Mouse (Mus musculus): ENCODE data around the gene Rrnad1. TPM values are rescaled to one million over a fixed set of nuclear protein-coding genes. Genes with fewer than 3 reads are reported as not detected.

The Rrnad1 gene
- total and polyA plus RNA-seq, 3 experiments = 10.9 to 21.1 TPM; not detected in 1

DNA sequence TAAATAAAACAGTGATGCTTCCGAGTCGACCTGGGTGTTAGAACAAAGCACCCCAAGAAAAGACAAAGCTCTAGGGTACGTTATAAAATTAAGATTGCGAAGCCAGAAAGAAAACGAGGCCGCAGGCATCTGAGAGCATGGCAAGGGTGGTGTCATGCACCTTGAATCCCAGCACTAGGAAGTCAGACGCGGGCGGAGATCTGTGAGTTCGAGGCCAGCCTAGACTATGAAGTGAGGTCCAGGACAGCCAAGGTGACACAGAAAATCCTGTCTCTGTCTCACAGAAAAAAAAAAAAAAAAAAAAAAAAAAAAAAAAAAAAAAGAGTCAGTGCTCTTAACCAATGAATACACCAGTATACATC is 44.5 kb downstream of the Rrnad1 start:
- no peaks in the 10 kb centered on the region for H3K9me3 ChIP-seq (replicated peaks; ENCODE audit: insufficient read depth, low read length)
- H3K9ac ChIP-seq (ENCODE audit: control insufficient read depth, low read depth, low read length, poor library complexity, severe bottlenecking) = peak overlapping the region; percentile 64
- DNase-seq (ENCODE audit: low read depth, low spot score) = no peak
- peaks cover 0 to 16% of the 10 kb centered on the region in 2 experiments; a peak in 2 of 4 replicates for H3K36me3 ChIP-seq (ENCODE audit: control insufficient read depth in 1 of 2, insufficient read depth in 2 of 2, low read length in 2 of 2)
- TF ChIP-seq SMC3 (IDR thresholded peaks at IDR 0.05; ENCODE audit: low read depth, low read length) = 0 out of 2 replicates have a peak, but pooled peaks have one; percentile 10
- TF ChIP-seq RCOR1 (IDR thresholded peaks at IDR 0.05; ENCODE audit: low read depth, low read length) = no peak
- peak overlapping the region; percentile 40 to 93 for H3K4me3 ChIP-seq (ENCODE audit: control insufficient read depth in 1 of 2, insufficient read depth in 1 of 2, low read depth in 2 of 2, low read length in 2 of 2)
- H3K4me1 ChIP-seq (ENCODE audit: control insufficient read depth in 1 of 2, insufficient read depth in 2 of 2, low read length in 2 of 2) = peaks cover 3 to 19% of the 10 kb centered on the region in 2 experiments; a peak in 3 of 4 replicates
- no peaks in the 10 kb centered on the region for H3K27me3 ChIP-seq (ENCODE audit: control insufficient read depth in 1 of 2, insufficient read depth in 2 of 2, low read length in 2 of 2)
- peaks cover 32% of the 10 kb centered on the region for H3K79me2 ChIP-seq (ENCODE audit: control insufficient read depth, insufficient read depth, low read length, poor library complexity)
- H3K27ac ChIP-seq (ENCODE audit: control insufficient read depth, low read depth, low read length) = peak overlapping the region; percentile 15; the same call in 1 of the 2 replicates

DNA sequence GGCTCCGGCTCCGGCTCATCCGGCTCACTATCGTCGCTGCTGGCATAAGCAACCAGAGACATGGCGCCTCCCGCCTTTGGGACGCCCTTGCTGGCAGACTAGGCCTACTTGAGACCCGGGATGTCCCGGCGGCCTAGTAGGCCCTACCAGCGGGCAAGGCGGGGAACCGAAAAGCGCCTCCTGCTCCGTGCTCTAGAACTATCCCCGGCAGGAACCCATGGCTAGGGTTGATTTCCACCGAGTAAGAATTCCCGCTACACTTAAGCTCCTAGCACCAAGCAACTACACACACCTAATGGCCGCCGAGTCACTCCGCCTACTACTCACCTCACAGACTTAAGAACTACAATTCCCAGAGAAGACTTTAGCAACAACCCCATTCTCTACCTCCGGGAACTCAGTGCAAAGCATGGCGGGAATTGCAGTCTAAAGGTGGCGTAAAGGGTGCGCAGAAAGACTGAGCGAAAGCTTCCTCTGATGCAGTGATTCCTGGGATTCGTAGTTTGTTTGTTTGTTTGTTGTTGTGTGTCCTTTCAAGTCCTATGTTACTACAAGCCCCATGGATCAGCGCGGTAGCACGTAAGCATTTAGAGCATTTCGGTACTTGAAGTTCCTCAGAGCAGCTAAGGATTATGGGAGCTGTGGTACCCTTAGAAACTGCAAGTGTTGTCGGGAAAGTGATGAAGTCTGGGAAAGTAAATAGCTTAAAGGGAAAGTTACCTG is 45.1 kb downstream of the Rrnad1 start, which contains the start of gene Prcc:
TSS of gene Prcc (minus strand) at position 328 of the 723 bp plus-strand sequence.
- DNase-seq (ENCODE audit: low read depth, low spot score) = peak; percentile 99
- H3K36me3 ChIP-seq (ENCODE audit: control insufficient read depth in 1 of 2, insufficient read depth in 2 of 2, low read length in 2 of 2) = peaks cover 2 to 16% of the 10 kb centered on the region in 2 experiments; a peak in 3 of 4 replicates
- H3K79me2 ChIP-seq (ENCODE audit: control insufficient read depth, insufficient read depth, low read length, poor library complexity) = peaks cover 34% of the 10 kb centered on the region
- H3K27me3 ChIP-seq (ENCODE audit: control insufficient read depth in 1 of 2, insufficient read depth in 2 of 2, low read length in 2 of 2) = no peaks in the 10 kb centered on the region
- peak within 1 kb of the TSS; percentile 98 for H3K9ac ChIP-seq (ENCODE audit: control insufficient read depth, low read depth, low read length, poor library complexity, severe bottlenecking)
- peaks cover 3 to 19% of the 10 kb centered on the region in 2 experiments; a peak in 3 of 4 replicates for H3K4me1 ChIP-seq (ENCODE audit: control insufficient read depth in 1 of 2, insufficient read depth in 2 of 2, low read length in 2 of 2)
- no peak for TF ChIP-seq POLR2AphosphoS5 (IDR thresholded peaks at IDR 0.05; ENCODE audit: borderline replicate concordance, low read depth, low read length)
- peak; percentile 80 for TF ChIP-seq CHD2 (IDR thresholded peaks at IDR 0.05; ENCODE audit: low read length)
- no peak for TF ChIP-seq ZC3H11A (IDR thresholded peaks at IDR 0.05; ENCODE audit: low read depth, low read length)
- no peak for TF ChIP-seq EP300 (IDR thresholded peaks at IDR 0.05; ENCODE audit: low read depth in 1 of 2, low read length in 2 of 2)
- TF ChIP-seq CHD1 (IDR thresholded peaks at IDR 0.05; ENCODE audit: low read depth, low read length) = no peak
- TF ChIP-seq TBP (IDR thresholded peaks at IDR 0.05; ENCODE audit: low read depth, low read length) = peak; percentile 69
- no peak; the same call in 1 of the 2 replicates for TF ChIP-seq ZKSCAN1 (IDR thresholded peaks at IDR 0.05; ENCODE audit: low read depth, low read length)
- peak; percentile 99 for TF ChIP-seq UBTF (IDR thresholded peaks at IDR 0.05; ENCODE audit: borderline replicate concordance, insufficient read depth, low read depth, low read length)
- TF ChIP-seq TCF12 (IDR thresholded peaks at IDR 0.05; ENCODE audit: low read depth, low read length) = peak; percentile 57; the same call in 1 of the 2 replicates
- peak; percentile 78 for TF ChIP-seq MXI1 (IDR thresholded peaks at IDR 0.05; ENCODE audit: low read depth, low read length)
- TF ChIP-seq USF2 (IDR thresholded peaks at IDR 0.05; ENCODE audit: borderline replicate concordance in 1 of 2, insufficient read depth in 1 of 2, low read depth in 1 of 2, low read length in 2 of 2) = no peak
- peak; percentile 71 for TF ChIP-seq NRF1 (IDR thresholded peaks at IDR 0.05; ENCODE audit: insufficient read depth, low read depth, low read length, poor library complexity, severe bottlenecking)
- peak; percentile 62 to 67; a peak in 3 of 4 replicates for TF ChIP-seq POLR2A (IDR thresholded peaks at IDR 0.05; ENCODE audit: control insufficient read depth in 1 of 2, insufficient read depth in 1 of 2, low read depth in 1 of 2, low read length in 2 of 2, poor library complexity in 1 of 2)
- peak; percentile 98 for TF ChIP-seq HCFC1 (IDR thresholded peaks at IDR 0.05; ENCODE audit: low read depth, low read length)
- peak; percentile 28; the same call in 1 of the 2 replicates for TF ChIP-seq GABPA (IDR thresholded peaks at IDR 0.05; ENCODE audit: low read depth, low read length)
- TF ChIP-seq SIN3A (IDR thresholded peaks at IDR 0.05; ENCODE audit: low read length) = peak; percentile 99
- TF ChIP-seq POLR2AphosphoS2 (IDR thresholded peaks at IDR 0.05; ENCODE audit: low read length) = peak; percentile 73; the same call in 1 of the 2 replicates
- TF ChIP-seq ZNF384 (IDR thresholded peaks at IDR 0.05; ENCODE audit: low read depth, low read length) = no peak
- no peak for TF ChIP-seq MAX (IDR thresholded peaks at IDR 0.05; ENCODE audit: low read length)
- TF ChIP-seq MYC (IDR thresholded peaks at IDR 0.05; ENCODE audit: low read depth, low read length) = peak; percentile 94
- peak; percentile 2; the same call in 1 of the 2 replicates for TF ChIP-seq USF1 (IDR thresholded peaks at IDR 0.05; ENCODE audit: low read depth, low read length)
- TF ChIP-seq NELFE (IDR thresholded peaks at IDR 0.05; ENCODE audit: low read depth, low read length) = 0 out of 2 replicates have a peak, but pooled peaks have one; percentile 42
- peak; percentile 89 for TF ChIP-seq ELF1 (IDR thresholded peaks at IDR 0.05; ENCODE audit: low read depth, low read length)
- peak; percentile 100 for TF ChIP-seq KAT2A (conservative IDR thresholded peaks at IDR 0.05; ENCODE audit: low read depth, low read length)
- H3K4me3 ChIP-seq (ENCODE audit: control insufficient read depth in 1 of 2, insufficient read depth in 1 of 2, low read depth in 2 of 2, low read length in 2 of 2) = peak within 1 kb of the TSS; percentile 47 to 93
- H3K9me3 ChIP-seq (replicated peaks; ENCODE audit: insufficient read depth, low read length) = no peaks in the 10 kb centered on the region
- H3K27ac ChIP-seq (ENCODE audit: control insufficient read depth, low read depth, low read length) = peak within 1 kb of the TSS; percentile 82
